Mouse (Mus musculus): ENCODE results near the gene Bysl. TPM values are rescaled to one million over a fixed set of nuclear protein-coding genes. Genes with fewer than 3 reads are reported as not detected.

The Bysl gene
- polyA plus RNA-seq, 1 experiment from 2014 or later = 26.5 TPM

DNA sequence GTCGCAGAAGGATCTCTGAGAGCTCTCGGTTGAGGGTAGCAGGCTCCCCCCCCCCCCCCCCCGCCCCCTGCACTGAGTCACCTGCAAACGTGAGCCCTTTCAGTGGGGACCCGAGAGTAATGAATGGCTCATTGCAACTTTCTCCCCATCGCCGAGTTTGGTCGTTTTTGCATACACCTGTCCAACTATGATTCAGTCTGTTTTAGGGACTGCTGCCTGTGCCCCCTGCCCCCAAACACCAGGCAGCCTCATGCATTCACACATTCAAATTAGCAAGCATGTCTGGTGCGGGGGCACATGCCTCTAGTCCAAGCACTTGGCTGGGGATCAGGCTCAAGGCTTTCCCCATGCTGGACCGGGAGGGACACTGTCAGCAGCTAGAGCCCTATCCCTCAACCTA is 56.7 kb downstream of the Bysl start:
- 78% methylated on average over 9 of the region's 10 CpGs for WGBS
- Histone ChIP-seq H3K9ac (no peak overlapping the region), H3K4me1 (peaks cover 3% of the 10 kb centered on the region; the same call in 1 of the 2 replicates), H3K36me3 (no peaks in the 10 kb centered on the region), H3K27ac (no peak overlapping the region), H3K9me3 (replicated peaks) (no peaks in the 10 kb centered on the region), H3K27me3 (no peaks in the 10 kb centered on the region), H3K4me2 (no peak overlapping the region), H3K4me3 (replicated peaks) (no peak overlapping the region)
- ATAC-seq (replicated peaks; ENCODE audit: low FRiP score) = no peak

GRCm38 (mm10) chr17:47552994-47553393 is 58.3 kb downstream of the Bysl start:
- H3K4me3 ChIP-seq (replicated peaks) = no peak overlapping the region
- no peak overlapping the region for H3K27ac ChIP-seq
- H3K9ac ChIP-seq = no peak overlapping the region
- H3K9me3 ChIP-seq (replicated peaks) = no peaks in the 10 kb centered on the region
- H3K27me3 ChIP-seq = no peaks in the 10 kb centered on the region
- H3K36me3 ChIP-seq = no peaks in the 10 kb centered on the region
- no peak overlapping the region for H3K4me2 ChIP-seq
- H3K4me1 ChIP-seq = peaks cover 3% of the 10 kb centered on the region; the same call in 1 of the 2 replicates
- ATAC-seq (replicated peaks; ENCODE audit: low FRiP score) = no peak

DNA sequence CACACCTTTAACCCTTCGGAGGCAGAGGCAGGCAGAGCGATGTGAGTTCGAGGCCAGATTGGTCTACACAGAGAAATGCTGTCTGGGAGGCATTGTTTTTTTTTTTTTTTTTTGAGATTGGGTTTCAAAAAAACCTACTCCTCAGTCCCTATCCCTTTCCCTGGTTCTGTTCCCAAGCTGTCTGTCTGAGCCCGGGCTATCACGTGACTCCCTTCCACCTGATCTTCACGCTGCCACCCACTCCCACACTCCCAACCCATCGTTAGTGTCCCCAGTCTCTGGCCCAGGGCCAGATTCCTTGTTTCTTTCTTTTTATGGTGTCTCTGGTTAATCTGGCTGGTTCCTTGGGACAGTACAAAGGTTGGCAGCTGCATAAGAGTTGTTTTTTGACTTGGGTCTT is 60.2 kb downstream of the Bysl start:
- Histone ChIP-seq H3K27ac (no peak overlapping the region), H3K4me1 (peaks cover 3% of the 10 kb centered on the region; the same call in 1 of the 2 replicates), H3K4me2 (no peak overlapping the region), H3K36me3 (no peaks in the 10 kb centered on the region), H3K9me3 (replicated peaks) (no peaks in the 10 kb centered on the region), H3K4me3 (replicated peaks) (no peak overlapping the region), H3K27me3 (no peaks in the 10 kb centered on the region), H3K9ac (no peak overlapping the region)
- 55% methylated on average over 7 of the region's 7 CpGs for WGBS
- no peak for ATAC-seq (replicated peaks; ENCODE audit: low FRiP score)

Other genes starting within 250 kb of the Bysl start
- gene Mrps10, start 242.6 kb downstream of the Bysl start, polyA plus RNA-seq (2015; fragmentation: Nextera tagmentation; extraction: Ambion mirVana) = 80.3 and 83.1 TPM in 2 replicates
- gene Guca1b, start 226.1 kb downstream of the Bysl start, polyA plus RNA-seq (2015; fragmentation: Nextera tagmentation; extraction: Ambion mirVana) = 1.9 and 2.3 TPM in 2 replicates
- 1.6 and 2.6 TPM in 2 replicates for gene Guca1a, start 210.9 kb downstream of the Bysl start, polyA plus RNA-seq (2015; fragmentation: Nextera tagmentation; extraction: Ambion mirVana)
- 1.7 and 2.1 TPM in 2 replicates for gene AI661453, start 174.9 kb downstream of the Bysl start, polyA plus RNA-seq (2015; fragmentation: Nextera tagmentation; extraction: Ambion mirVana)
- gene 1700001C19Rik, start 174.1 kb downstream of the Bysl start, polyA plus RNA-seq (2015; fragmentation: Nextera tagmentation; extraction: Ambion mirVana) = 0.26 and 0.46 TPM in 2 replicates
- 32.2 and 37.0 TPM in 2 replicates for gene Taf8, start 109.2 kb downstream of the Bysl start, polyA plus RNA-seq (2015; fragmentation: Nextera tagmentation; extraction: Ambion mirVana)
- 272 and 294 TPM in 2 replicates for gene Ccnd3, start 106.4 kb downstream of the Bysl start, polyA plus RNA-seq (2015; fragmentation: Nextera tagmentation; extraction: Ambion mirVana)
- 45.7 TPM in 2 replicates for gene Med20, start 90 bp upstream of the Bysl start, polyA plus RNA-seq (2015; fragmentation: Nextera tagmentation; extraction: Ambion mirVana)
- 0.81 and 1.4 TPM in 2 replicates for gene Gm20517, start 97 bp upstream of the Bysl start, polyA plus RNA-seq (2015; fragmentation: Nextera tagmentation; extraction: Ambion mirVana)
- 4.6 and 5.0 TPM in 2 replicates for gene Usp49, start 19.2 kb upstream of the Bysl start, polyA plus RNA-seq (2015; fragmentation: Nextera tagmentation; extraction: Ambion mirVana)
- gene Tomm6, start 76.9 kb upstream of the Bysl start, polyA plus RNA-seq (2015; fragmentation: Nextera tagmentation; extraction: Ambion mirVana) = 381 and 386 TPM in 2 replicates
- gene Frs3, start 77.5 kb upstream of the Bysl start, polyA plus RNA-seq (2015; fragmentation: Nextera tagmentation; extraction: Ambion mirVana) = 5.5 and 6.7 TPM in 2 replicates
- gene Gm21981, start 83.0 kb upstream of the Bysl start, polyA plus RNA-seq (2015; fragmentation: Nextera tagmentation; extraction: Ambion mirVana) = 0.17 and 0.24 TPM in 2 replicates
- gene Prickle4, start 83.2 kb upstream of the Bysl start, polyA plus RNA-seq (2015; fragmentation: Nextera tagmentation; extraction: Ambion mirVana) = 0.51 and 0.99 TPM in 2 replicates
- gene Pgc, start 115.3 kb upstream of the Bysl start, polyA plus RNA-seq (2015; fragmentation: Nextera tagmentation; extraction: Ambion mirVana) = 0.14 TPM in 1 of 2 replicates, not detected in the other
- 13.4 and 15.2 TPM in 2 replicates for gene Tfeb, start 125.5 kb upstream of the Bysl start, polyA plus RNA-seq (2015; fragmentation: Nextera tagmentation; extraction: Ambion mirVana)
- 7.7 and 12.6 TPM in 2 replicates for gene Mdfi, start 223.2 kb upstream of the Bysl start, polyA plus RNA-seq (2015; fragmentation: Nextera tagmentation; extraction: Ambion mirVana)

All from kidney, embryonic 15.5 days (tissue).